Mouse (Mus musculus) hindbrain, embryonic 16.5 days (tissue): ENCODE results near the gene Arhgap8. TPM values are rescaled to one million over a fixed set of nuclear protein-coding genes. Genes with fewer than 3 reads are reported as not detected.
A peak's percentile ranks its signal among the peaks of the same experiment; 100 is the strongest.

Source experiments
- ATAC-seq: fragments of 200-750 bp; cut with Nextera tagmentation; 2 replicates; pipeline ENCODE4 v1.8.0; 2017; ENCODE audit warnings: moderate TSS enrichment, moderate library complexity
- H3K27ac ChIP-seq: fragments of 300-500 bp; sonication (generic); 2 replicates; pipeline ENCODE4 v1.5.1; 2014; ENCODE audit warnings: low read depth, mild to moderate bottlenecking, control low read depth, low read length, moderate library complexity
- H3K27me3 ChIP-seq: fragments of 300-500 bp; sonication (generic); replicated peaks from 2 replicates; pipeline ENCODE4 v1.6.1; 2014; ENCODE audit warnings: low read length; ENCODE audit not compliant: control insufficient read depth, insufficient read depth
- H3K36me3 ChIP-seq: fragments of 300-500 bp; sonication (generic); 2 replicates; pipeline ENCODE4 v1.6.1; 2014; ENCODE audit warnings: mild to moderate bottlenecking, low read length, moderate library complexity, mixed read lengths; ENCODE audit not compliant: control insufficient read depth, insufficient read depth
- H3K4me1 ChIP-seq: fragments of 300-500 bp; sonication (generic); 2 replicates; pipeline ENCODE4 v1.6.1; 2014; ENCODE audit warnings: low read depth, low read length; ENCODE audit not compliant: control insufficient read depth, insufficient read depth
- H3K4me2 ChIP-seq: fragments of 300-500 bp; sonication (generic); 2 replicates; pipeline ENCODE4 v1.6.1; 2014; ENCODE audit warnings: mild to moderate bottlenecking, low read length, control low read depth, moderate library complexity
- H3K4me3 ChIP-seq: fragments of 300-500 bp; sonication (generic); 2 replicates; pipeline ENCODE4 v1.5.1; 2014; ENCODE audit warnings: mild to moderate bottlenecking, low read length, control low read depth, moderate library complexity
- H3K9ac ChIP-seq: fragments of 300-500 bp; sonication (generic); 2 replicates; pipeline ENCODE4 v1.6.1; 2014; ENCODE audit warnings: low read depth, mild to moderate bottlenecking, control low read depth, low read length, moderate library complexity
- H3K9me3 ChIP-seq: fragments of 300-500 bp; sonication (generic); 2 replicates; pipeline ENCODE4 v1.6.1; 2014; ENCODE audit warnings: mild to moderate bottlenecking, low read length, moderate library complexity; ENCODE audit not compliant: control insufficient read depth
- WGBS: fragments of 180-500 bp; shearing (Covaris S2); extraction: QIAGEN DNeasy Blood & Tissue Kit; methylation state at CpG from one replicate; pipeline ENCODE4 v1.1.7; 2014; 5-methylcytosine and 5-hydroxymethylcytosine counted together
- polyA plus RNA-seq: library from polyadenylated mRNA; unstranded; fragments of >200 nt; fragmentation: Nextera tagmentation; extraction: Ambion mirVana; gene quantifications from 2 replicates; pipeline ENCODE4 v1.2.1, GENCODE M21; 2015

Arhgap8 gene
- polyA plus RNA-seq, 1 experiment from 2014 or later = 0.61 TPM

- WGBS = 82% methylated on average over 3 of the region's 3 CpGs
- Histone ChIP-seq H3K4me3 (no peak overlapping the region), H3K27ac (no peak overlapping the region), H3K36me3 (no peaks in the 10 kb centered on the region), H3K9me3 (no peaks in the 10 kb centered on the region), H3K27me3 (peaks cover 8% of the 10 kb centered on the region), H3K4me2 (no peak overlapping the region), H3K4me1 (peaks cover 16% of the 10 kb centered on the region), H3K9ac (no peak overlapping the region)
- ATAC-seq = no peak
Observed at GRCm38 (mm10) chr15:84679794-84680193, 40.1 kb upstream of the Arhgap8 start.

GRCm38 (mm10) chr15:84680545-84681454, 39.1 kb upstream of the Arhgap8 start:
- Histone ChIP-seq H3K36me3 (no peaks in the 10 kb centered on the region), H3K4me3 (peak overlapping the region; percentile 56), H3K4me1 (peaks cover 16% of the 10 kb centered on the region), H3K27ac (peak overlapping the region; percentile 34; the same call in 1 of the 2 replicates), H3K9ac (peak overlapping the region; percentile 67), H3K27me3 (peaks cover 8% of the 10 kb centered on the region), H3K4me2 (peak overlapping the region; percentile 96), H3K9me3 (no peaks in the 10 kb centered on the region)
- peak; percentile 63; the same call in 1 of the 2 replicates for ATAC-seq
- WGBS = under 1% methylated on average over 47 of the region's 77 CpGs

GRCm38 (mm10) chr15:84681455-84682193, 38.2 kb upstream of the Arhgap8 start:
- Histone ChIP-seq H3K4me3 (peak overlapping the region; percentile 56), H3K4me2 (peak overlapping the region; percentile 96), H3K27me3 (peaks cover 8% of the 10 kb centered on the region), H3K27ac (no peak overlapping the region), H3K4me1 (peaks cover 16% of the 10 kb centered on the region), H3K9ac (peak overlapping the region; percentile 67), H3K36me3 (no peaks in the 10 kb centered on the region), H3K9me3 (no peaks in the 10 kb centered on the region)
- 0 out of 2 replicates have a peak, but pooled peaks have one; percentile 29 for ATAC-seq
- WGBS = 3% methylated on average over 27 of the region's 31 CpGs

- ATAC-seq = no peak
- Histone ChIP-seq H3K9ac (no peak overlapping the region), H3K27ac (no peak overlapping the region), H3K36me3 (no peaks in the 10 kb centered on the region), H3K4me3 (no peak overlapping the region), H3K4me1 (peaks cover 16% of the 10 kb centered on the region), H3K9me3 (no peaks in the 10 kb centered on the region), H3K4me2 (peak overlapping the region; percentile 96), H3K27me3 (peaks cover 8% of the 10 kb centered on the region)
- WGBS = 82% methylated on average over 3 of the region's 3 CpGs
Observed at GRCm38 (mm10) chr15:84682206-84682605, 37.6 kb upstream of the Arhgap8 start.

- H3K36me3 ChIP-seq = no peaks in the 10 kb centered on the region
- peaks cover 8% of the 10 kb centered on the region for H3K27me3 ChIP-seq
- H3K9ac ChIP-seq = no peak overlapping the region
- no peak overlapping the region for H3K27ac ChIP-seq
- no peaks in the 10 kb centered on the region for H3K9me3 ChIP-seq
- 83% methylated on average over 5 of the region's 5 CpGs for WGBS
- H3K4me3 ChIP-seq = no peak overlapping the region
- no peak for ATAC-seq
- no peak overlapping the region for H3K4me2 ChIP-seq
- peaks cover 16% of the 10 kb centered on the region for H3K4me1 ChIP-seq
Observed at GRCm38 (mm10) chr15:84682821-84683220, 37.0 kb upstream of the Arhgap8 start.

GRCm38 (mm10) chr15:84684520-84684919, 35.3 kb upstream of the Arhgap8 start:
- Histone ChIP-seq H3K4me3 (no peak overlapping the region), H3K27ac (no peak overlapping the region), H3K9ac (no peak overlapping the region), H3K4me2 (no peak overlapping the region), H3K4me1 (peaks cover 16% of the 10 kb centered on the region), H3K36me3 (0 out of 2 replicates have a peak, but pooled peaks cover 8% of the 10 kb centered on the region), H3K9me3 (no peaks in the 10 kb centered on the region), H3K27me3 (peaks cover 8% of the 10 kb centered on the region)
- no peak for ATAC-seq
- WGBS = 73% methylated on average over 5 of the region's 5 CpGs

- H3K9ac ChIP-seq = no peak overlapping the region
- H3K4me1 ChIP-seq = peaks cover 14% of the 10 kb centered on the region
- no peak overlapping the region for H3K27ac ChIP-seq
- ATAC-seq = no peak
- no peaks in the 10 kb centered on the region for H3K9me3 ChIP-seq
- H3K36me3 ChIP-seq = peaks cover 17% of the 10 kb centered on the region
- peaks cover 1% of the 10 kb centered on the region for H3K27me3 ChIP-seq
- 73% methylated on average over 3 of the region's 3 CpGs for WGBS
- no peak overlapping the region for H3K4me2 ChIP-seq
- H3K4me3 ChIP-seq = no peak overlapping the region
Observed at GRCm38 (mm10) chr15:84685417-84685816, 34.4 kb upstream of the Arhgap8 start.

GRCm38 (mm10) chr15:84687904-84688303, 31.9 kb upstream of the Arhgap8 start:
- ATAC-seq = no peak
- Histone ChIP-seq H3K9ac (no peak overlapping the region), H3K4me3 (no peak overlapping the region), H3K27ac (no peak overlapping the region), H3K9me3 (no peaks in the 10 kb centered on the region), H3K36me3 (peaks cover 26% of the 10 kb centered on the region), H3K4me2 (no peak overlapping the region), H3K27me3 (no peaks in the 10 kb centered on the region), H3K4me1 (no peaks in the 10 kb centered on the region)
- WGBS = 88% methylated on average over 14 of the region's 14 CpGs

GRCm38 (mm10) chr15:84689356-84689755, 30.5 kb upstream of the Arhgap8 start:
- Histone ChIP-seq H3K4me2 (no peak overlapping the region), H3K9me3 (no peaks in the 10 kb centered on the region), H3K9ac (no peak overlapping the region), H3K27ac (no peak overlapping the region), H3K4me1 (no peaks in the 10 kb centered on the region), H3K4me3 (no peak overlapping the region), H3K27me3 (no peaks in the 10 kb centered on the region), H3K36me3 (peaks cover 35% of the 10 kb centered on the region)
- ATAC-seq = no peak
- WGBS = 75% methylated on average over 6 of the region's 6 CpGs
